Mouse (Mus musculus): ENCODE measurements at regions not wholly inside any gene's neighbourhood (a gene's known extent, or its start where the extent isn't known, plus 50 kb on each side); places are given as distances from the start of the nearest gene placed in this dataset.

DNA sequence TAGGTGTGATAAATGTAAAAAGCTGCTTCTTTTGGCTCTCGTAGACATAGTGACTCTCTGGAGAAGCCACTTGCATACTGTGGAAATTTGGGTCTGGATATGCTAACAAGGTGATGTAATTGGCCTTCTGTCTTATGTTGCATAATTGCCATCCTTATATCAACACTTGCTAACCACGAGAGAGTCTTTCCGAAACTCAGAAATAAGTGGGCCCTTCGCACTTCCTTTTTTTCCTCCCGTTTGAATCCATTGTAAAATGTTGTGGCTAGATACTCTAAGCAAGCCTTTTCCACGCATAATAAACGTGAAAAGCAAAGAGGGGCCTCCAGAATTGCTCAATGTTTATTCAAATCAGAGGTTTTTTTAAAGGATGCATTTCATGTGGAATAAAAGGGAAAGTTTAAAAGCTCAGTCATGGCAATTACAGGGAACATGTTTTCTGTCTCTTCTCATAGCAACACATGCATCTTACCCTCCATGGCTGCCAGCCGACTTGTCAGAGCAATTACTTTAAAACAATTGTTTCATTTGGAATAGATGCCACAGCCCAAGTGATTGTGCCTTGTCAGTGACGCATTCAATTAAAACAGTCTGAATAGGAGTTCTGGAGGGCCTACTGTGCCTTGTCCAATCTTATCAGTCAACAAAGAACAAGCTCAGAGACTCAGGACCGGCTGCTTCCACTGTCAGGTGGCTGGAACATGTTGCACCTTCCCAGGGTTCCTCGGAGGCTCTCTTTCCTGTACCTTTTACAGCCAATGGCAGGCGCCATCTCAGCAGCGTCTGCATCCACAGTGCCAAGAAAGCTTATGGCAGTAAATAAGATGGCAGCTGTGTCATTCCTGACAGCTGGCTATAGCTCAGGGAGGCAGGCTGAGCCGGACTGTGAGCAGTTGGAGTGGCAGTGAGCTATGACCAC lies 680.7 kb downstream of the Stpg2 start:
- DNase-seq (ENCODE audit: extremely low spot score, low spot score), result peak; percentile 31

- no peak for DNase-seq (ENCODE audit: extremely low spot score, low spot score)
Observed at GRCm38 (mm10) chr3:139887265-139887664, 681.8 kb downstream of the Stpg2 start.

- no peak for DNase-seq (ENCODE audit: extremely low spot score, low spot score)
Observed at GRCm38 (mm10) chr3:139888537-139888936, 683.0 kb downstream of the Stpg2 start.

- no peak for DNase-seq (ENCODE audit: extremely low spot score, low spot score)
Observed at GRCm38 (mm10) chr3:139890186-139890585, 684.7 kb downstream of the Stpg2 start.

DNA sequence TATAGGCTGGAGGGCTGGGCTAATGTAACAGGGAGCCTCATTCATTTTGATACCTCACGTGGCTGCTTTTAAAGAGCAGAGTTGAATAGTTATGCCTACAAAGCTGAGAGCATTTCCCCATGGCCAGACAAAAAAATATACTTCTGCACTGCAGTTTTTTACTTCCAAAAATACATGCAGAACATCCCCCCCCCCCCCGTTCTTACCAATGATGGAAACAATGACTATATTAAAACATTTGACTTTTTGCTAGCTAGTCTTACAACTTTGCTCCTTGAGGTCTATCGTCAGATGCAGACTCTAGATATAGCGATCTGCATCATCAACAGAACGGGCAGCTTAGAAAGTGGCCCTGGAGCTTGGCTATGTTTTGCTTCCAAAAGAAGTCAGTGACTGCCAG lies 692.4 kb downstream of the Stpg2 start:
- DNase-seq (ENCODE audit: extremely low spot score, low spot score), result no peak

DNA sequence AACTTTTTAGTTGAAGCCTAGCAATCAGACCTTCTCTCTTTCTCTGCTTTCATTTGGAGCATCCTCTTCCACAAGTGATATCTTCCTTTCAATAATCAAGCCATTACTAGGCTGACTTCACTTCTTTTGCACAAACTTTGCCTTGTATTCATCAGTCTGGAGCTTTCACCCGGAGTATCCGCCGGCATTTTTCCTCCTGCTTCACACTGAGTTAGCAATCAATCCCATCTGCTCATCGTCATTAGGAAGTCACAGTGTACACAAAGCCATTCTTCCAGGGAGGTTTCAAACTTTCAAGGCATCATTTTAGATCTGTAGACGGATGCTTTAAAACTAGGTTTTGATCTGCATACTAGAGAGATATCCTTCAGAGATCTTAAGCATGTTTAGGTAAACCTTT lies 693.7 kb downstream of the Stpg2 start:
- no peak for DNase-seq (ENCODE audit: extremely low spot score, low spot score)

DNA sequence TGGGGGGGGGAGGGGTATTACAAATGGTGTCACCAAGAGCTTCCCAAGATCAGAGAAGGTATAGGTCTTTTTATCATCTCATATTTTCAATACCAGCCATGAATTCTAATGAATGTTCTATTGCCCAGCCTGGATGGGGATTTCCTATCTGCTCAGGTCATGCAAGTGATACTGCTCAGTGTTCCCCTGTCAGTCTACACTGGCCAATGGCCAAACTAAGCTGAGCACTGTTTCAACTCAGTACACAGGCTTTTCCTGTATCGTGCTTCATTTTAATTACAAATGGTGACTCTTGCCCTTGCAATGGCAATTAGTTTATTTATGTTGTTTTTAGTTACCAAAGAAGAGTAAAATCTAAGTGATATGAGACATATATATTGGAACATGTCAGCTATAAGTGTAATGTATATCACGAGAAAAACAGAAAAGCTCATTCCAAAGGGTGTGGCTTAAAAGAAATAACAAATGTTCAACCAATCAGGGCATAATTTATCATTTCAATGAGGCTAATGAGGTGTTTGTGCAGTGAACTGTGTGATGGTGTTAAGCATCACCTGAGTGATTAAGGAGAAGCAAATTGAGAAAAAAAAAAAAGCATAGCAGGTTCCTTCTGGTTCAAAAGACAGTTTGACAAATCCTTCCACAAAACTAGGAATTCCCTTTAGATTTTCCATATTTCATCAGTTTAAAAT lies 708.3 kb downstream of the Stpg2 start:
- no peak for DNase-seq (ENCODE audit: extremely low spot score, low spot score)

- DNase-seq (ENCODE audit: extremely low spot score, low spot score), result no peak
Observed at GRCm38 (mm10) chr3:139922267-139922666, 716.8 kb downstream of the Stpg2 start.

- DNase-seq (ENCODE audit: extremely low spot score, low spot score), result no peak
Observed at GRCm38 (mm10) chr3:139933039-139933438, 727.5 kb downstream of the Stpg2 start.

- DNase-seq (ENCODE audit: extremely low spot score, low spot score), result no peak
Observed at GRCm38 (mm10) chr3:139946209-139946608, 740.7 kb downstream of the Stpg2 start.

GRCm38 (mm10) chr3:139947247-139947646 lies 741.8 kb downstream of the Stpg2 start:
- DNase-seq (ENCODE audit: extremely low spot score, low spot score), result no peak

- DNase-seq (ENCODE audit: extremely low spot score, low spot score), result no peak
Observed at GRCm38 (mm10) chr3:139949096-139949495, 743.6 kb downstream of the Stpg2 start.

DNA sequence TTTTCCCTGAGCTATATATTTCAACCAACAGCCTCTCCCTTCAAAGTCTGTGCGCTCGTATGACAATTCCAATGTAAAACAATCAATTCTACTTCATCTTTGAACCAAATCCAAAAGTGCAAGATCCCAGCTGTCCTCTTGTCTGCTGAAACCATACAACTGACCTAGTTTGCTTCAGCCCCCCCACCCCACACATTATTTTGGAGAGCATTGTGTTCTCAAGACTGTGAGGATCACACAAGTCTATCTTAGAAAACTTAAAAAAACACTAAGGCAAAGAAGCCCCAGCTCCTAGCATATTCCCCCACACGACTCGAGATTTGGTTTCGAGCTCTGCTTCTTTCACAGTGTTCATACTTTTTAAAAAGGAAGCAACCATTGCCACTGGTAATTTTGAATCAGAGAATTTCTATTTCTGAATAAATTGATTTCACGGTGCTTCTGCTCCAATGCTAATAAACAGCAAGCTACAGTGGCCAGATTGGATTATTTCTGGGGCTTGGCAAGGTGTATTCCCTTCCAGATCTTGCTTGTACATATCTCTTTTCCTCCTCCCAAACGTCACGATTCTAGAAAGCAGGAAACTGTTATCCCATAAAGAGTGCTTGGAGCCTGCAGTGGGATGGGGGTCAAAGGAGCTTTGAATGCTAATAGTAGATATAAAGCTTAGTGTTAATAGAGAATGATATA lies 744.7 kb downstream of the Stpg2 start:
- DNase-seq (ENCODE audit: extremely low spot score, low spot score), result no peak

DNA sequence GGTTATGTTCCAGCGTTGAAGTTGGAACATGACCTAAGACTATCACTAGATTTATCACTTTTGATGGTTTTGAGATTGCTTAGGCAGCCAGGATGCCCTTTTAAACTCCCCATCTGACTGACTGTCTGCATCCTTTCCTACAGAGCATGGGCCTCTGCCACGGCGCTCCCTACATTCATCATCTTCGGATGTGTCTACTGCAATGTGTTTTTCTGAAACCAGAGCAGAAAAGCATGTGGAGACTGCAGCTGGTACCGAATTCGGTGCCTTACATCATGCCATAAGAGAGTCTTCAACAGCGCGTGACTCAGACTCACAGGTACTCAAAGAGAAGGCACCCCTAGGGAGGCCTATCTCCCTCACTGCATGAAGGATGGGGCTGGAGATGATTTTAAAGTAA lies 746.0 kb downstream of the Stpg2 start:
- DNase-seq (ENCODE audit: extremely low spot score, low spot score), result no peak

DNA sequence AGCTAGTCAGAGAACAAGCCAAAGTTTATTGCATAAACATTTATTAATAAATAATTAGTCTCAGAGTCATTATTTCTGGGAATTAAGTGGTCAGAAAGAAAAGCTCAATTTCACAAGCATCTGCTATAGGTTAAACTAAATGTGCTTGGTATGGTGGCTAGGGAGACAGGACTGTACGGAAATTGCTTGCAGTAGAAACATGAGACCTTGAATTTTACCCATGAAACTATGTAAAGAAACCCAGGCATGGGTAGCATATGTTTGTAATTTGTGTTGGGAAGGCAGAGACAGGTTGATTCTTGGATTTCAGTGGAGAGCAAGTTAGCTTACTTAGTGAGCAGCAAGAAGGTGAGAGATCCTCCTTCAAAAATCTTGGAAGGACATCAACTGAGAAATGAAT lies 772.7 kb downstream of the Stpg2 start:
- no peak for DNase-seq (ENCODE audit: extremely low spot score, low spot score)

GRCm38 (mm10) chr3:139985830-139986481 lies 780.5 kb downstream of the Stpg2 start:
- no peak for DNase-seq (ENCODE audit: extremely low spot score, low spot score)

- DNase-seq (ENCODE audit: extremely low spot score, low spot score), result no peak
Observed at GRCm38 (mm10) chr3:139988938-139989337, 783.4 kb downstream of the Stpg2 start.

DNA sequence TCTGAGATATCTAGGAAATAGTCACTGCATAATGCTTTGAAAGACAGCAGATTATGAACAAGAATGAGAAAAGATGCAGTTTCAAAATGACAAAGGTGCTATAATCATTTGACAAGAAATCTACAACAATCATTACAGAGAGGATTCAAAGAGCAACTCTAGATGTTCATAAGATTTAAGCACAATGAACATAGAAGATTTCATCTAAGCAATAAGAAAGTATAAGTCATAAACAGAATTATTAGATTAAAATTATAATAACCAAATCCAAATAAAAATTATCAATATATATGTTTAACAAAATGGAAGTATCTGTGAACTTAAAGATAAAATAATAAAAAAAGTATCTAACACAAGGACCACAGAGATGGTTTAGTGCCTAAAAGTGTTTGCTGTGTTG lies 783.9 kb downstream of the Stpg2 start:
- DNase-seq (ENCODE audit: extremely low spot score, low spot score), result no peak

DNA sequence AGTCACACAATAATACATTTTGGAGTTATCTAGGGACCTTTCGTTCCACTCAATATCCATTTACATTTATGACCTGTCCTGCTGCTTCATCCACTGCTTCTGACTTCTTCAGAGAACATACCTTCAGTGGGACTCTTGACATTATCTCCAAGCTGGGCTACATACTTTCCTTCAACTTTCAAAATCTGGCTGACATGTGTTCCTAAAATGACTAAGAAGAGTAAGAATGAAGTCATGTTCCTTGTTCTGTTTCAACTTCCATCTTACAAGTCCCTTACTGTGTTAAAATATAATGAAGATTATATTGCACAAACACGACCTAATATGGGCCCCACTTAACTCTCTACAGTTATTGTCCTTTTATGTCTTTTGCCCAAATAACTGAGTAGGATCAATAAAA lies 807.0 kb downstream of the Stpg2 start:
- DNase-seq (ENCODE audit: extremely low spot score, low spot score), result no peak

DNA sequence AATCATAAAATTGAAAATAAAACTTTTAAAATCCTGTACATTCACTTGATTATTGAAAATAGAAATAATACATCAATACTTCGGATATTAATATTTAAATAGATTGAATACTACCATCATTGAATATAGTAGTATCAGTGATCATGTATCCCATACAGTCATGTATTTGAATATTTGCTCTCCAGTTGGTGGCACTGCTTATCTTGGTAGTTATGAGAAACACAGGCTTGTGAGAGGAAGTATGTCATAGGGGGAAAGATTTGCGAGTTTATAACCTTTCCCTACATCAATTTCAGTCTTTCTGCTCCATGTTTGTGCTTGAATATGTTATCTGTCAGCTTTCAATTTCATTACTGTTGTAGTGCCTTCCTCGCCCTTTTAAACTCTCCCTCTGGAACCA lies 828.6 kb downstream of the Stpg2 start:
- no peak for DNase-seq (ENCODE audit: extremely low spot score, low spot score)

GRCm38 (mm10) chr3:140035142-140035541 lies 829.6 kb downstream of the Stpg2 start:
- no peak for DNase-seq (ENCODE audit: extremely low spot score, low spot score)

- DNase-seq (ENCODE audit: extremely low spot score, low spot score), result no peak
Observed at GRCm38 (mm10) chr3:140044898-140045297, 839.4 kb downstream of the Stpg2 start.
